Comparison of ENCODE assay signal across 23 mouse cellular contexts in genomic region chr6:44568937-44569336, GRCm38 (mm10).
"Had no signal": no experiment of that assay in that cellular context is flagged by ENCODE, and none has a peak within 500 bp of the region (broad histone marks: within the 10 kb centered on the region; RNA-seq: fewer than 3 reads in every experiment).

No protein-coding gene starts in this region.

- H3K9me3 ChIP-seq: hindbrain, embryonic 13.5 days; hindbrain, embryonic 15.5 days; kidney, embryonic 15.5 days; limb, embryonic 13.5 days; limb, embryonic 15.5 days; liver, embryonic 12.5 days had no signal

- H3K27me3 ChIP-seq: hindbrain, embryonic 13.5 days; hindbrain, embryonic 15.5 days; kidney, embryonic 15.5 days; limb, embryonic 13.5 days; limb, embryonic 15.5 days; liver, embryonic 12.5 days had no signal

- ATAC-seq: forebrain, embryonic 16.5 days; hindbrain, postnatal 0 days; intestine, embryonic 16.5 days; liver, embryonic 12.5 days had no signal

- H3K9ac ChIP-seq: hindbrain, embryonic 13.5 days; hindbrain, embryonic 15.5 days; kidney, embryonic 15.5 days; limb, embryonic 13.5 days; limb, embryonic 15.5 days; liver, embryonic 12.5 days; liver, embryonic 14.5 days had no signal

- H3K4me2 ChIP-seq: hindbrain, embryonic 13.5 days; hindbrain, embryonic 15.5 days; kidney, embryonic 15.5 days; limb, embryonic 13.5 days; limb, embryonic 15.5 days; liver, embryonic 12.5 days had no signal

- H3K27ac ChIP-seq: gastrocnemius, adult 2 months; hindbrain, embryonic 13.5 days; hindbrain, embryonic 15.5 days; hindbrain, postnatal 0 days; kidney, embryonic 15.5 days; kidney, postnatal 0 days; limb, embryonic 13.5 days; limb, embryonic 15.5 days; liver, embryonic 12.5 days; liver, embryonic 14.5 days had no signal

- H3K4me1 ChIP-seq: hindbrain, embryonic 13.5 days; hindbrain, embryonic 15.5 days; kidney, embryonic 15.5 days; limb, embryonic 13.5 days; limb, embryonic 15.5 days; liver, embryonic 12.5 days had no signal

- H3K36me3 ChIP-seq: hindbrain, embryonic 13.5 days; hindbrain, embryonic 15.5 days; kidney, embryonic 15.5 days; limb, embryonic 13.5 days; limb, embryonic 15.5 days; liver, embryonic 12.5 days had no signal

- H3K4me3 ChIP-seq: gastrocnemius, adult 2 months; hindbrain, embryonic 13.5 days; hindbrain, embryonic 15.5 days; kidney, embryonic 15.5 days; limb, embryonic 13.5 days; limb, embryonic 15.5 days; liver, embryonic 12.5 days had no signal

- DNase-seq: gastrocnemius, adult 2 months; gastrocnemius, postnatal 10 days; gastrocnemius, postnatal 25 days; kidney, adult 11 months; kidney, adult 2 months; kidney, adult 9 months; kidney, postnatal 14 days; kidney, postnatal 36 days; layer of hippocampus, adult 9-11 months; layer of hippocampus, postnatal 36 days; left cerebral cortex, postnatal 4 days; lung, adult 18-20 months had no signal
